Mouse (Mus musculus): Measurements from ENCODE around the gene Msantd3. TPM values are rescaled to one million over a fixed set of nuclear protein-coding genes. Genes with fewer than 3 reads are reported as not detected.

The Msantd3 gene
- polyA plus RNA-seq, 1 experiment: 24.5 TPM

DNA sequence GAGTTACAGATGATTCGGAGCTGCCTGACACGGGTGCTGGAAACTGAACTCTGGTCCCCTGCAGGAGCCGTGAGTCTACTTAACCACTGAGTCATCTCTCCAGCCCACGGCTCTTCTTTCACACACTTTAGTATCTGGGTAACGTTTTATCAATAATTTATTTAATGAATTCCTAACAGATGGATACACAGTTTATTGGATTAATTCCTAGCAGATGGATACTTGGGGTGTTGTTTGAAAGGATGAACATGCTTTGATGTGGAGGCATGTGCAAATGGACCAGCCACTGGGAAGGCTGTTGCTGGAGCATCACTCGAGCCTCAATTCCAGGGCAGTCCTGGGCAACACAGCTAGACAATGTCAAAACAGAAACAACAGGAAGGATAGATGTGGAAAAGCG is 56.4 kb downstream of the Msantd3 start:
- H3K4me2 ChIP-seq (ENCODE audit: low read depth): no peak overlapping the region
- H3K27me3 ChIP-seq (ENCODE audit: control insufficient read depth, insufficient read depth, insufficient read length): no peaks in the 10 kb centered on the region
- no peak overlapping the region for H3K4me3 ChIP-seq
- H3K79me2 ChIP-seq (ENCODE audit: control insufficient read depth, insufficient read depth): peaks cover 48% of the 10 kb centered on the region
- TF ChIP-seq POLR2A (IDR thresholded peaks at IDR 0.05; ENCODE audit: insufficient read length, low read depth) (no peak), TCF12 (IDR thresholded peaks at IDR 0.05; ENCODE audit: insufficient read depth, poor library complexity, severe bottlenecking) (no peak), SRF (IDR thresholded peaks at IDR 0.05; ENCODE audit: control insufficient read depth, insufficient read length, low read depth) (no peak), E2F4 (IDR thresholded peaks at IDR 0.05; ENCODE audit: insufficient read depth) (no peak), MYOD1 (IDR thresholded peaks at IDR 0.05; ENCODE audit: control insufficient read depth in 1 of 3, insufficient read length in 2 of 3, low read depth in 2 of 3) (no peak), USF1 (IDR thresholded peaks at IDR 0.05; ENCODE audit: low read depth) (no peak), MYOG (IDR thresholded peaks at IDR 0.05; ENCODE audit: control insufficient read depth in 1 of 3, insufficient read depth in 1 of 3, insufficient read length in 2 of 3, low read depth in 2 of 3) (no peak), MAX (IDR thresholded peaks at IDR 0.05; ENCODE audit: low read depth) (no peak), REST (IDR thresholded peaks at IDR 0.05; ENCODE audit: insufficient read depth, insufficient read length) (no peak), POLR2AphosphoS2 (IDR thresholded peaks at IDR 0.05; ENCODE audit: insufficient read length, low read depth) (no peak), TCF3 (IDR thresholded peaks at IDR 0.05; ENCODE audit: insufficient read length, low read depth) (no peak), CEBPB (IDR thresholded peaks at IDR 0.05; ENCODE audit: insufficient read depth, poor library complexity, severe bottlenecking) (no peak)
- no peaks in the 10 kb centered on the region for H3K36me3 ChIP-seq (ENCODE audit: control insufficient read depth, insufficient read depth)
- H3ac ChIP-seq (ENCODE audit: control insufficient read depth, insufficient read length): no peak overlapping the region

- Histone ChIP-seq H3K79me2 (ENCODE audit: control insufficient read depth, insufficient read depth) (peaks cover 3% of the 10 kb centered on the region), H3K36me3 (ENCODE audit: control insufficient read depth, insufficient read depth) (peaks cover 12% of the 10 kb centered on the region), H3K4me3 (no peak overlapping the region), H3K4me2 (ENCODE audit: low read depth) (no peak overlapping the region), H3K27me3 (ENCODE audit: control insufficient read depth, insufficient read depth, insufficient read length) (no peaks in the 10 kb centered on the region), H3ac (ENCODE audit: control insufficient read depth, insufficient read length) (no peak overlapping the region)
- TF ChIP-seq TCF3 (IDR thresholded peaks at IDR 0.05; ENCODE audit: insufficient read length, low read depth) (no peak), REST (IDR thresholded peaks at IDR 0.05; ENCODE audit: insufficient read depth, insufficient read length) (no peak), TCF12 (IDR thresholded peaks at IDR 0.05; ENCODE audit: insufficient read depth, poor library complexity, severe bottlenecking) (no peak), USF1 (IDR thresholded peaks at IDR 0.05; ENCODE audit: low read depth) (no peak), CEBPB (IDR thresholded peaks at IDR 0.05; ENCODE audit: insufficient read depth, poor library complexity, severe bottlenecking) (no peak), POLR2A (IDR thresholded peaks at IDR 0.05; ENCODE audit: insufficient read length, low read depth) (no peak), MYOD1 (IDR thresholded peaks at IDR 0.05; ENCODE audit: control insufficient read depth in 1 of 3, insufficient read length in 2 of 3, low read depth in 2 of 3) (no peak)
These were observed 65.9 kb downstream of the Msantd3 start for GRCm38 (mm10) chr4:48605650-48606049.

DNA sequence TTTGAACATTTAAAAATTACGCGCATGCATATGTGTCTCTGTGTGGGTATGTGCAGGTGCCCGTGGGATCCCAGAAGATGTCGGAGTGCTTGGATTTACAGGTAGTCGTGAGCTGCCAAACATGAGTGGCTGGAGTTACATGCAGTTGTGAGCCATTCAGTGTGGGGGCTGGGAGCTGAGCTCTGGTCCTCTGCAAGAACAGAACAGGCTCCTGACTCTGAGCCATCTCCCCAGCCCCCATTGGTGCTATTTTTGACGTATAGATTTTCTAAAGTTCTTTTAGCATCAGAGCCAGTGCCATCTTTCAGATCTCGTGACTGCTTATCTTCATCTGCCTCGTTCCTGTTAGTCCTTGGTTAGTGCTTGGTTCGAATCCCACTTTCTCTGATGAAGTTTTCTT is 69.8 kb downstream of the Msantd3 start:
- Histone ChIP-seq H3K4me2 (ENCODE audit: low read depth) (no peak overlapping the region), H3ac (ENCODE audit: control insufficient read depth, insufficient read length) (no peak overlapping the region), H3K4me3 (no peak overlapping the region), H3K27me3 (ENCODE audit: control insufficient read depth, insufficient read depth, insufficient read length) (no peaks in the 10 kb centered on the region), H3K79me2 (ENCODE audit: control insufficient read depth, insufficient read depth) (no peaks in the 10 kb centered on the region), H3K36me3 (ENCODE audit: control insufficient read depth, insufficient read depth) (peaks cover 12% of the 10 kb centered on the region)
- no peak for TF ChIP-seq TCF3 (IDR thresholded peaks at IDR 0.05; ENCODE audit: insufficient read length, low read depth)
- no peak for TF ChIP-seq CEBPB (IDR thresholded peaks at IDR 0.05; ENCODE audit: insufficient read depth, poor library complexity, severe bottlenecking)
- TF ChIP-seq MYOG (IDR thresholded peaks at IDR 0.05; ENCODE audit: control insufficient read depth in 1 of 3, insufficient read depth in 1 of 3, insufficient read length in 2 of 3, low read depth in 2 of 3): no peak
- no peak for TF ChIP-seq USF1 (IDR thresholded peaks at IDR 0.05; ENCODE audit: low read depth)
- no peak for TF ChIP-seq POLR2AphosphoS2 (IDR thresholded peaks at IDR 0.05; ENCODE audit: insufficient read length, low read depth)
- no peak for TF ChIP-seq MYOD1 (IDR thresholded peaks at IDR 0.05; ENCODE audit: control insufficient read depth in 1 of 3, insufficient read length in 2 of 3, low read depth in 2 of 3)
- TF ChIP-seq E2F4 (IDR thresholded peaks at IDR 0.05; ENCODE audit: insufficient read depth): no peak
- no peak for TF ChIP-seq SRF (IDR thresholded peaks at IDR 0.05; ENCODE audit: control insufficient read depth, insufficient read length, low read depth)
- TF ChIP-seq POLR2A (IDR thresholded peaks at IDR 0.05; ENCODE audit: insufficient read length, low read depth): no peak
- no peak for TF ChIP-seq REST (IDR thresholded peaks at IDR 0.05; ENCODE audit: insufficient read depth, insufficient read length)

DNA sequence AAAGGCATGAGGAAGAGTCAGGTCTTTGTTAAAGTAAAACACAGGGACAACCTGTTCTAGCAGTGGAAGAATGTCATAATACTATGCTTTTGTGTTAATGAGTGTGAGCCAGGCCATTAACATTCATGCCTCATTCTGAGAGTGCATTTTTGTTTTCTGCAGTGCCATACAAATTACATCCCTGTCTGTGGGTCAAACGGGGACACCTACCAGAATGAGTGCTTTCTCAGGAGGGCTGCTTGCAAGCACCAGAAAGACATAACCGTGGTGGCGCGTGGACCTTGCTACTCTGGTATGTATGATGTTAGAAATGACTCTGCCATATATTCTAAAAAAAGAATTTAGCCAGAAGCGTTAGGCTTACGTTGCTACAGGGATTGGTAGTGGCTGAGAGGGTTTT is 70.5 kb downstream of the Msantd3 start:
- no peaks in the 10 kb centered on the region for H3K27me3 ChIP-seq (ENCODE audit: control insufficient read depth, insufficient read depth, insufficient read length)
- H3ac ChIP-seq (ENCODE audit: control insufficient read depth, insufficient read length): no peak overlapping the region
- H3K36me3 ChIP-seq (ENCODE audit: control insufficient read depth, insufficient read depth): peaks cover 12% of the 10 kb centered on the region
- H3K4me2 ChIP-seq (ENCODE audit: low read depth): no peak overlapping the region
- no peak overlapping the region for H3K4me3 ChIP-seq
- no peaks in the 10 kb centered on the region for H3K79me2 ChIP-seq (ENCODE audit: control insufficient read depth, insufficient read depth)
- TF ChIP-seq MYOG (IDR thresholded peaks at IDR 0.05; ENCODE audit: control insufficient read depth in 1 of 3, insufficient read depth in 1 of 3, insufficient read length in 2 of 3, low read depth in 2 of 3): no peak
- no peak for TF ChIP-seq POLR2AphosphoS2 (IDR thresholded peaks at IDR 0.05; ENCODE audit: insufficient read length, low read depth)
- TF ChIP-seq MAX (IDR thresholded peaks at IDR 0.05; ENCODE audit: low read depth): no peak
- no peak for TF ChIP-seq REST (IDR thresholded peaks at IDR 0.05; ENCODE audit: insufficient read depth, insufficient read length)

Other genes starting within 250 kb of the Msantd3 start
- gene Tex10, start 66.5 kb upstream of the Msantd3 start, polyA plus RNA-seq (2012; fragmentation: generic; extraction: Trizol): 11.3 TPM
- gene Tmeff1, start 45.2 kb downstream of the Msantd3 start, polyA plus RNA-seq (2012; fragmentation: generic; extraction: Trizol): 19.6 TPM
- gene Cavin4, start 123.6 kb downstream of the Msantd3 start, polyA plus RNA-seq (2012; fragmentation: generic; extraction: Trizol): 119 TPM

Measured in myocyte (in vitro differentiated cells).